ENCODE assay signal across 15 mouse cellular contexts in genomic region chr1:165704841-165705240, GRCm38 (mm10). TPM values are rescaled to one million over a fixed set of nuclear protein-coding genes. Genes with fewer than 3 reads are reported as not detected.
A peak's percentile ranks its signal among the peaks of the same experiment; 100 is the strongest.
DNase-seq lines count a peak whose midpoint lies in the region; ATAC-seq and TF ChIP-seq lines count a peak whose summit lies in the region.
"Had no signal": no experiment of that assay in that cellular context is flagged by ENCODE, and none has a peak within 500 bp of the region (broad histone marks: within the 10 kb centered on the region; RNA-seq: fewer than 3 reads in every experiment).

No protein-coding gene starts in this region.

- peaks cover 59 to 85% of the 10 kb centered on the region in 2 experiments for H3K4me1 ChIP-seq in heart, embryonic 14.5 days (ENCODE audit: control insufficient read depth in 2 of 2, insufficient read depth in 2 of 2, low read length in 2 of 2)
- peaks cover 36% of the 10 kb centered on the region for H3K4me1 ChIP-seq in lung, embryonic 14.5 days (ENCODE audit: insufficient read depth)
- H3K4me1 ChIP-seq in heart, embryonic 16.5 days (ENCODE audit: control insufficient read depth, insufficient read depth, low read length): peaks cover 80% of the 10 kb centered on the region
- peaks cover 48% of the 10 kb centered on the region for H3K4me1 ChIP-seq in intestine, embryonic 16.5 days (ENCODE audit: control insufficient read depth, insufficient read depth, low read length)
- H3K4me1 ChIP-seq in neural tube, embryonic 15.5 days: peaks cover 26% of the 10 kb centered on the region
- H3K4me1 ChIP-seq in forebrain, embryonic 13.5 days: peaks cover 22% of the 10 kb centered on the region

- H3K4me3 ChIP-seq in heart, embryonic 14.5 days (ENCODE audit: control insufficient read depth in 1 of 2, insufficient read depth in 1 of 2, low read depth in 1 of 2, low read length in 2 of 2): peak overlapping the region in 1 of 2 experiments; percentile 80; a peak in 2 of 4 replicates
- H3K4me3 ChIP-seq in lung, embryonic 14.5 days (ENCODE audit: low read depth, low read length): no peak overlapping the region
- H3K4me3 ChIP-seq in heart, embryonic 16.5 days (ENCODE audit: low read length): peak overlapping the region; percentile 75
- no peak overlapping the region for H3K4me3 ChIP-seq in intestine, embryonic 16.5 days (ENCODE audit: low read length)
- no peak overlapping the region for H3K4me3 ChIP-seq in neural tube, embryonic 15.5 days (replicated peaks)
- H3K4me3 ChIP-seq in forebrain, embryonic 13.5 days: no peak overlapping the region
- H3K4me3 ChIP-seq: embryonic facial prominence, embryonic 13.5 days; midbrain, embryonic 13.5 days had no signal

- no peaks in the 10 kb centered on the region for H3K27me3 ChIP-seq in heart, embryonic 14.5 days (ENCODE audit: control insufficient read depth, insufficient read depth, low read length)
- H3K27me3 ChIP-seq in lung, embryonic 14.5 days (ENCODE audit: insufficient read depth, low read length): no peaks in the 10 kb centered on the region
- no peaks in the 10 kb centered on the region for H3K27me3 ChIP-seq in heart, embryonic 16.5 days (ENCODE audit: control insufficient read depth, insufficient read depth, low read length)
- H3K27me3 ChIP-seq in intestine, embryonic 16.5 days (replicated peaks; ENCODE audit: control insufficient read depth, insufficient read depth, low read length): no peaks in the 10 kb centered on the region
- H3K27me3 ChIP-seq in neural tube, embryonic 15.5 days (replicated peaks): peaks cover 49% of the 10 kb centered on the region
- H3K27me3 ChIP-seq in forebrain, embryonic 13.5 days: peaks cover 58% of the 10 kb centered on the region

- peak overlapping the region; percentile 89 for H3K4me2 ChIP-seq in heart, embryonic 14.5 days (ENCODE audit: low read length)
- H3K4me2 ChIP-seq in lung, embryonic 14.5 days: peak overlapping the region; percentile 74; the same call in 1 of the 2 replicates
- peak overlapping the region; percentile 88 for H3K4me2 ChIP-seq in heart, embryonic 16.5 days (ENCODE audit: low read depth, low read length)
- H3K4me2 ChIP-seq in intestine, embryonic 16.5 days (ENCODE audit: low read depth, low read length): peak overlapping the region; percentile 87; the same call in 1 of the 2 replicates
- no peak overlapping the region for H3K4me2 ChIP-seq in neural tube, embryonic 15.5 days
- no peak overlapping the region for H3K4me2 ChIP-seq in forebrain, embryonic 13.5 days
- H3K4me2 ChIP-seq: embryonic facial prominence, embryonic 13.5 days; midbrain, embryonic 13.5 days had no signal

- DNase-seq in heart, postnatal 14 days: no peak
- DNase-seq in lung, embryonic 14.5 days: no peak
- DNase-seq in lung, postnatal 36 days: no peak
- DNase-seq: adrenal gland, postnatal 25 days; kidney, adult 2 months; lung, postnatal 10 days; right cerebral cortex, postnatal 14 days; thymus, postnatal 25 days had no signal

- H3K9ac ChIP-seq in heart, embryonic 14.5 days (ENCODE audit: low read length): peak overlapping the region; percentile 94
- H3K9ac ChIP-seq in lung, embryonic 14.5 days: no peak overlapping the region
- H3K9ac ChIP-seq in heart, embryonic 16.5 days (ENCODE audit: low read length): peak overlapping the region; percentile 55
- H3K9ac ChIP-seq in intestine, embryonic 16.5 days (ENCODE audit: low read depth, low read length): no peak overlapping the region
- no peak overlapping the region for H3K9ac ChIP-seq in neural tube, embryonic 15.5 days (replicated peaks)
- H3K9ac ChIP-seq in forebrain, embryonic 13.5 days: no peak overlapping the region
- H3K9ac ChIP-seq: embryonic facial prominence, embryonic 13.5 days; midbrain, embryonic 13.5 days had no signal

- peaks cover 22% of the 10 kb centered on the region for H3K36me3 ChIP-seq in heart, embryonic 14.5 days (ENCODE audit: control insufficient read depth, insufficient read depth, low read length)
- no peaks in the 10 kb centered on the region for H3K36me3 ChIP-seq in lung, embryonic 14.5 days (ENCODE audit: insufficient read depth)
- no peaks in the 10 kb centered on the region; the same call in 1 of the 2 replicates for H3K36me3 ChIP-seq in heart, embryonic 16.5 days (ENCODE audit: control insufficient read depth, insufficient read depth)
- no peaks in the 10 kb centered on the region for H3K36me3 ChIP-seq in intestine, embryonic 16.5 days (ENCODE audit: control insufficient read depth, insufficient read depth, low read length)
- no peaks in the 10 kb centered on the region for H3K36me3 ChIP-seq in neural tube, embryonic 15.5 days
- no peaks in the 10 kb centered on the region for H3K36me3 ChIP-seq in forebrain, embryonic 13.5 days (ENCODE audit: poor library complexity, severe bottlenecking)
- H3K36me3 ChIP-seq: embryonic facial prominence, embryonic 13.5 days; midbrain, embryonic 13.5 days had no signal

- peak overlapping the region in 1 of 2 experiments; percentile 94; a peak in 2 of 4 replicates for H3K27ac ChIP-seq in heart, embryonic 14.5 days (replicated peaks in 1 of 2; ENCODE audit: control insufficient read depth in 1 of 2, insufficient read depth in 1 of 2, low read depth in 2 of 2, low read length in 2 of 2)
- no peak overlapping the region for H3K27ac ChIP-seq in lung, embryonic 14.5 days (ENCODE audit: low read depth)
- peak overlapping the region; percentile 95 for H3K27ac ChIP-seq in heart, embryonic 16.5 days (ENCODE audit: low read length)
- H3K27ac ChIP-seq in intestine, embryonic 16.5 days (ENCODE audit: low read length): no peak overlapping the region
- H3K27ac ChIP-seq in neural tube, embryonic 15.5 days (replicated peaks): no peak overlapping the region
- no peak overlapping the region for H3K27ac ChIP-seq in forebrain, embryonic 13.5 days
- H3K27ac ChIP-seq: embryonic facial prominence, embryonic 13.5 days; midbrain, embryonic 13.5 days had no signal

- intact Hi-C loops in heart, postnatal 14 days (cut with DNase I): no loop called here

- no peaks in the 10 kb centered on the region for H3K9me3 ChIP-seq in heart, embryonic 14.5 days (ENCODE audit: control insufficient read depth, low read length)
- H3K9me3 ChIP-seq in lung, embryonic 14.5 days (ENCODE audit: low read depth, low read length): no peaks in the 10 kb centered on the region
- no peaks in the 10 kb centered on the region for H3K9me3 ChIP-seq in heart, embryonic 16.5 days (replicated peaks; ENCODE audit: control insufficient read depth, low read length)
- H3K9me3 ChIP-seq in intestine, embryonic 16.5 days (ENCODE audit: control insufficient read depth, low read length): no peaks in the 10 kb centered on the region
- no peaks in the 10 kb centered on the region for H3K9me3 ChIP-seq in neural tube, embryonic 15.5 days (replicated peaks)
- H3K9me3 ChIP-seq in forebrain, embryonic 13.5 days (replicated peaks): no peaks in the 10 kb centered on the region
- H3K9me3 ChIP-seq: embryonic facial prominence, embryonic 13.5 days; midbrain, embryonic 13.5 days had no signal

- no peak for ATAC-seq in heart, embryonic 14.5 days (ENCODE audit: insufficient number of reproducible peaks, insufficient read depth, low FRiP score, low read depth)
- no peak for ATAC-seq in lung, embryonic 14.5 days (ENCODE audit: insufficient read depth)
- no peak for ATAC-seq in heart, embryonic 16.5 days (replicated peaks; ENCODE audit: extremely low read depth, insufficient read depth, low FRiP score)
- ATAC-seq in intestine, embryonic 16.5 days: no peak
- ATAC-seq in neural tube, embryonic 15.5 days (ENCODE audit: low FRiP score): no peak
- ATAC-seq in forebrain, embryonic 13.5 days: no peak
- ATAC-seq: midbrain, embryonic 13.5 days had no signal

- TF ChIP-seq CTCF in lung, embryonic 14.5 days (IDR thresholded peaks at IDR 0.05; ENCODE audit: low read depth): no peak

- WGBS in heart, embryonic 14.5 days: 50% methylated on average over 3 of the region's 3 CpGs
- 79% methylated on average over 3 of the region's 3 CpGs for WGBS in lung, embryonic 14.5 days
- WGBS in heart, embryonic 16.5 days: 51% methylated on average over 3 of the region's 3 CpGs
- WGBS in intestine, embryonic 16.5 days: 82% methylated on average over 3 of the region's 3 CpGs
- 90% methylated on average over 3 of the region's 3 CpGs for WGBS in neural tube, embryonic 15.5 days
- 87% methylated on average over 3 of the region's 3 CpGs for WGBS in forebrain, embryonic 13.5 days

RNA-seq across cellular contexts. Expression of gene Rcsd1, which starts 4.7 kb away (rescaled TPM):
- 81.2 and 86.3 TPM in 2 replicates for polyA plus RNA-seq in heart, embryonic 14.5 days (2014; fragmentation: Nextera tagmentation; extraction: Ambion mirVana)
- 100 to 1,000 TPM; 103 to 109 TPM for total RNA-seq in heart, postnatal 14 days (2021)
- polyA plus RNA-seq in lung, embryonic 14.5 days (2014; fragmentation: Nextera tagmentation; extraction: Ambion mirVana): 22.9 and 25.2 TPM in 2 replicates
- 99.3 and 111 TPM in 2 replicates for polyA plus RNA-seq in heart, embryonic 16.5 days (2015; fragmentation: Nextera tagmentation; extraction: Ambion mirVana)
- polyA plus RNA-seq in intestine, embryonic 16.5 days (2015; fragmentation: Nextera tagmentation; extraction: Ambion mirVana): 28.7 and 32.4 TPM in 2 replicates
- 8.1 and 29.8 TPM in 2 replicates for polyA plus RNA-seq in neural tube, embryonic 15.5 days (2015; fragmentation: Nextera tagmentation; extraction: Ambion mirVana)
- 6.5 and 7.0 TPM in 2 replicates for polyA plus RNA-seq in forebrain, embryonic 13.5 days (2015; fragmentation: Nextera tagmentation; extraction: Ambion mirVana)

RNA-seq across cellular contexts. Expression of gene Creg1, which starts 58.7 kb away (rescaled TPM):
- 93.5 and 95.7 TPM in 2 replicates for polyA plus RNA-seq in heart, embryonic 14.5 days (2014; fragmentation: Nextera tagmentation; extraction: Ambion mirVana)
- 10 to 100 TPM; 43.5 to 52.3 TPM for total RNA-seq in heart, postnatal 14 days (2021)
- 54.3 and 58.3 TPM in 2 replicates for polyA plus RNA-seq in lung, embryonic 14.5 days (2014; fragmentation: Nextera tagmentation; extraction: Ambion mirVana)
- polyA plus RNA-seq in heart, embryonic 16.5 days (2015; fragmentation: Nextera tagmentation; extraction: Ambion mirVana): 69.8 and 73.2 TPM in 2 replicates
- 122 and 142 TPM in 2 replicates for polyA plus RNA-seq in intestine, embryonic 16.5 days (2015; fragmentation: Nextera tagmentation; extraction: Ambion mirVana)
- polyA plus RNA-seq in neural tube, embryonic 15.5 days (2015; fragmentation: Nextera tagmentation; extraction: Ambion mirVana): 45.7 and 47.1 TPM in 2 replicates
- 21.2 and 21.5 TPM in 2 replicates for polyA plus RNA-seq in forebrain, embryonic 13.5 days (2015; fragmentation: Nextera tagmentation; extraction: Ambion mirVana)

Comparison
In these comparisons a context has a peak if more than half of its experiments do, and no peak if none do; other contexts are left out.
1. H3K4me2 ChIP-seq: peak in heart, embryonic 14.5 days (single experiment), lung, embryonic 14.5 days (single experiment), heart, embryonic 16.5 days (single experiment) and intestine, embryonic 16.5 days (single experiment); none in neural tube, embryonic 15.5 days (single experiment) and forebrain, embryonic 13.5 days (single experiment).
2. H3K9ac ChIP-seq: peak in heart, embryonic 14.5 days (single experiment) and heart, embryonic 16.5 days (single experiment); none in lung, embryonic 14.5 days (single experiment), intestine, embryonic 16.5 days (single experiment), neural tube, embryonic 15.5 days (single experiment) and forebrain, embryonic 13.5 days (single experiment).